Mouse (Mus musculus): ENCODE data around the gene Hps4. TPM values are rescaled to one million over a fixed set of nuclear protein-coding genes. Genes with fewer than 3 reads are reported as not detected.

Gene Hps4
- polyA plus RNA-seq, 1 experiment from 2014 or later = 15.3 TPM

- H3K27me3 ChIP-seq (ENCODE audit: control insufficient read depth, insufficient read depth, low read length) = no peaks in the 10 kb centered on the region
- H3K36me3 ChIP-seq (ENCODE audit: control insufficient read depth, insufficient read depth, low read length) = peaks cover 3% of the 10 kb centered on the region; the same call in 1 of the 2 replicates
- H3K27ac ChIP-seq (replicated peaks) = no peak overlapping the region
- H3K9me3 ChIP-seq (ENCODE audit: control insufficient read depth, low read length) = no peaks in the 10 kb centered on the region
- WGBS = 78% methylated on average over 6 of the region's 6 CpGs
- ATAC-seq (ENCODE audit: low FRiP score, low TSS enrichment) (no peak), DNase-seq (ENCODE audit: low spot score) (no peak)
- no peak overlapping the region for H3K9ac ChIP-seq (ENCODE audit: low read length)
- TF ChIP-seq EP300 (optimal IDR thresholded peaks at IDR 0.05) = no peak
- H3K4me1 ChIP-seq (replicated peaks; ENCODE audit: control insufficient read depth, insufficient read depth) = no peaks in the 10 kb centered on the region
- no peak overlapping the region for H3K4me3 ChIP-seq (ENCODE audit: low read depth, low read length)
- H3K4me2 ChIP-seq (replicated peaks; ENCODE audit: low read depth) = no peak overlapping the region
Observed at GRCm38 (mm10) chr5:112300721-112301308, 42.1 kb upstream of the Hps4 start.

GRCm38 (mm10) chr5:112301694-112302093, 41.2 kb upstream of the Hps4 start:
- Histone ChIP-seq H3K4me2 (replicated peaks; ENCODE audit: low read depth) (no peak overlapping the region), H3K4me1 (replicated peaks; ENCODE audit: control insufficient read depth, insufficient read depth) (no peaks in the 10 kb centered on the region), H3K27ac (replicated peaks) (no peak overlapping the region), H3K9me3 (ENCODE audit: control insufficient read depth, low read length) (no peaks in the 10 kb centered on the region), H3K4me3 (ENCODE audit: low read depth, low read length) (no peak overlapping the region), H3K9ac (ENCODE audit: low read length) (no peak overlapping the region), H3K36me3 (ENCODE audit: control insufficient read depth, insufficient read depth, low read length) (peaks cover 3% of the 10 kb centered on the region; the same call in 1 of the 2 replicates), H3K27me3 (ENCODE audit: control insufficient read depth, insufficient read depth, low read length) (no peaks in the 10 kb centered on the region)
- ATAC-seq (ENCODE audit: low FRiP score, low TSS enrichment) (no peak), DNase-seq (ENCODE audit: low spot score) (no peak)
- no peak for TF ChIP-seq EP300 (optimal IDR thresholded peaks at IDR 0.05)
- peak; percentile 29; the same call in 1 of the 2 replicates for TF ChIP-seq CTCF (IDR thresholded peaks at IDR 0.05; ENCODE audit: low read depth)
- WGBS = 77% methylated on average over 4 of the region's 4 CpGs

GRCm38 (mm10) chr5:112302310-112302709, 40.6 kb upstream of the Hps4 start:
- H3K4me3 ChIP-seq (ENCODE audit: low read depth, low read length) = no peak overlapping the region
- TF ChIP-seq CTCF (IDR thresholded peaks at IDR 0.05; ENCODE audit: low read depth) (no peak), EP300 (optimal IDR thresholded peaks at IDR 0.05) (no peak)
- peak; percentile 74 for DNase-seq (ENCODE audit: low spot score)
- ATAC-seq (ENCODE audit: low FRiP score, low TSS enrichment) = peak; percentile 88
- H3K4me1 ChIP-seq (replicated peaks; ENCODE audit: control insufficient read depth, insufficient read depth) = no peaks in the 10 kb centered on the region
- peaks cover 3% of the 10 kb centered on the region for H3K36me3 ChIP-seq (ENCODE audit: control insufficient read depth, insufficient read depth, low read length)
- 72% methylated on average over 5 of the region's 5 CpGs for WGBS
- H3K27me3 ChIP-seq (ENCODE audit: control insufficient read depth, insufficient read depth, low read length) = no peaks in the 10 kb centered on the region
- H3K4me2 ChIP-seq (replicated peaks; ENCODE audit: low read depth) = no peak overlapping the region
- H3K27ac ChIP-seq (replicated peaks) = no peak overlapping the region; the same call in 1 of the 2 replicates
- no peaks in the 10 kb centered on the region for H3K9me3 ChIP-seq (ENCODE audit: control insufficient read depth, low read length)
- H3K9ac ChIP-seq (ENCODE audit: low read length) = no peak overlapping the region

GRCm38 (mm10) chr5:112305842-112306241, 37.0 kb upstream of the Hps4 start:
- ATAC-seq (ENCODE audit: low FRiP score, low TSS enrichment) (no peak), DNase-seq (ENCODE audit: low spot score) (no peak)
- Histone ChIP-seq H3K4me1 (replicated peaks; ENCODE audit: control insufficient read depth, insufficient read depth) (no peaks in the 10 kb centered on the region), H3K4me3 (ENCODE audit: low read depth, low read length) (no peak overlapping the region), H3K36me3 (ENCODE audit: control insufficient read depth, insufficient read depth, low read length) (peaks cover 25% of the 10 kb centered on the region), H3K27me3 (ENCODE audit: control insufficient read depth, insufficient read depth, low read length) (no peaks in the 10 kb centered on the region), H3K4me2 (replicated peaks; ENCODE audit: low read depth) (no peak overlapping the region), H3K9ac (ENCODE audit: low read length) (no peak overlapping the region), H3K27ac (replicated peaks) (no peak overlapping the region), H3K9me3 (ENCODE audit: control insufficient read depth, low read length) (no peaks in the 10 kb centered on the region)
- 90% methylated on average over 5 of the region's 5 CpGs for WGBS
- no peak for TF ChIP-seq CTCF (IDR thresholded peaks at IDR 0.05; ENCODE audit: low read depth)
- no peak for TF ChIP-seq EP300 (optimal IDR thresholded peaks at IDR 0.05)

- DNase-seq (ENCODE audit: low spot score) (no peak), ATAC-seq (ENCODE audit: low FRiP score, low TSS enrichment) (no peak)
- no peaks in the 10 kb centered on the region for H3K27me3 ChIP-seq (ENCODE audit: control insufficient read depth, insufficient read depth, low read length)
- H3K27ac ChIP-seq (replicated peaks) = no peak overlapping the region
- no peak overlapping the region for H3K4me2 ChIP-seq (replicated peaks; ENCODE audit: low read depth)
- no peak overlapping the region for H3K4me3 ChIP-seq (ENCODE audit: low read depth, low read length)
- no peaks in the 10 kb centered on the region for H3K9me3 ChIP-seq (ENCODE audit: control insufficient read depth, low read length)
- 78% methylated on average over 11 of the region's 11 CpGs for WGBS
- H3K36me3 ChIP-seq (ENCODE audit: control insufficient read depth, insufficient read depth, low read length) = peaks cover 24% of the 10 kb centered on the region
- no peak overlapping the region for H3K9ac ChIP-seq (ENCODE audit: low read length)
- H3K4me1 ChIP-seq (replicated peaks; ENCODE audit: control insufficient read depth, insufficient read depth) = no peaks in the 10 kb centered on the region
- TF ChIP-seq EP300 (optimal IDR thresholded peaks at IDR 0.05) = no peak
- TF ChIP-seq CTCF (IDR thresholded peaks at IDR 0.05; ENCODE audit: low read depth) = no peak
Observed at GRCm38 (mm10) chr5:112313222-112313885, 29.5 kb upstream of the Hps4 start.

GRCm38 (mm10) chr5:112316468-112316867, 26.4 kb upstream of the Hps4 start:
- no peaks in the 10 kb centered on the region for H3K9me3 ChIP-seq (ENCODE audit: control insufficient read depth, low read length)
- WGBS = 61% methylated on average over 5 of the region's 5 CpGs
- TF ChIP-seq CTCF (IDR thresholded peaks at IDR 0.05; ENCODE audit: low read depth) (no peak), EP300 (optimal IDR thresholded peaks at IDR 0.05) (no peak)
- no peaks in the 10 kb centered on the region for H3K4me1 ChIP-seq (replicated peaks; ENCODE audit: control insufficient read depth, insufficient read depth)
- peaks cover 12% of the 10 kb centered on the region; the same call in 1 of the 2 replicates for H3K36me3 ChIP-seq (ENCODE audit: control insufficient read depth, insufficient read depth, low read length)
- H3K9ac ChIP-seq (ENCODE audit: low read length) = no peak overlapping the region
- H3K4me2 ChIP-seq (replicated peaks; ENCODE audit: low read depth) = no peak overlapping the region
- no peaks in the 10 kb centered on the region for H3K27me3 ChIP-seq (ENCODE audit: control insufficient read depth, insufficient read depth, low read length)
- H3K27ac ChIP-seq (replicated peaks) = no peak overlapping the region
- ATAC-seq (ENCODE audit: low FRiP score, low TSS enrichment) (0 out of 2 replicates have a peak, but pooled peaks have one; percentile 25), DNase-seq (ENCODE audit: low spot score) (no peak)
- H3K4me3 ChIP-seq (ENCODE audit: low read depth, low read length) = no peak overlapping the region

All from stomach, postnatal 0 days (tissue).